Mouse (Mus musculus) G1E (cell line): ENCODE results near the gene 1700024G13Rik.

Experiments used
- CTCF ChIP-seq: IDR thresholded peaks from 2 replicates; pipeline ENCODE4 v1.5.1; 2012; ENCODE audit warnings: low read depth, low read length, inconsistent platforms, mixed read lengths
- GATA1 ChIP-seq: IDR thresholded peaks from 2 replicates; pipeline ENCODE4 v1.6.1; 2012; ENCODE audit warnings: borderline replicate concordance, low read length, inconsistent platforms, mixed read lengths
- TAL1 ChIP-seq: conservative IDR thresholded peaks from 2 replicates; pipeline ENCODE4 v1.6.1; 2012; ENCODE audit warnings: low read depth, low read length, inconsistent platforms, mixed read lengths

GRCm38 (mm10) chr14:32372510-32372909, 15.7 kb downstream of the 1700024G13Rik start:
- TF ChIP-seq GATA1 (no peak), CTCF (no peak), TAL1 (no peak)
